Mouse (Mus musculus) forebrain, embryonic 16.5 days (tissue): ENCODE results near the gene Chkb. TPM values are rescaled to one million over a fixed set of nuclear protein-coding genes. Genes with fewer than 3 reads are reported as not detected.

ENCODE experiments used
- polyA plus RNA-seq: library from polyadenylated mRNA; unstranded; fragments of >200 nt; fragmentation: Nextera tagmentation; extraction: Ambion mirVana; gene quantifications from 2 replicates; pipeline ENCODE4 v1.2.1, GENCODE M21; 2015

The Chkb gene
- polyA plus RNA-seq, 1 experiment from 2014 or later, result 77.7 TPM

Other genes starting within 250 kb of the Chkb start
- gene Plxnb2, start 249.1 kb downstream of the Chkb start, polyA plus RNA-seq, result 112 and 126 TPM in 2 replicates
- gene Dennd6b, start 233.4 kb downstream of the Chkb start, polyA plus RNA-seq, result 60.7 and 83.2 TPM in 2 replicates
- 77.8 and 90.8 TPM in 2 replicates for gene Ppp6r2, start 218.4 kb downstream of the Chkb start, polyA plus RNA-seq
- gene Sbf1, start 114.6 kb downstream of the Chkb start, polyA plus RNA-seq, result 81.8 and 97.2 TPM in 2 replicates
- gene Adm2, start 107.2 kb downstream of the Chkb start, polyA plus RNA-seq, result not detected in 2 replicates
- gene Miox, start 95.5 kb downstream of the Chkb start, polyA plus RNA-seq, result not detected in 2 replicates
- 29.5 and 32.3 TPM in 2 replicates for gene Lmf2, start 74.2 kb downstream of the Chkb start, polyA plus RNA-seq
- 138 and 140 TPM in 2 replicates for gene Ncaph2, start 74.2 kb downstream of the Chkb start, polyA plus RNA-seq
- gene Sco2, start 56.1 kb downstream of the Chkb start, polyA plus RNA-seq, result 10.1 and 14.1 TPM in 2 replicates
- gene Tymp, start 52.9 kb downstream of the Chkb start, polyA plus RNA-seq, result 1.7 and 2.6 TPM in 2 replicates
- 1.9 and 3.3 TPM in 2 replicates for gene Odf3b, start 50.6 kb downstream of the Chkb start, polyA plus RNA-seq
- not detected in 2 replicates for gene Klhdc7b, start 45.0 kb downstream of the Chkb start, polyA plus RNA-seq
- not detected in 2 replicates for gene Syce3, start 19.4 kb downstream of the Chkb start, polyA plus RNA-seq
- gene Cpt1b, start 4.0 kb downstream of the Chkb start, polyA plus RNA-seq, result 1.2 and 1.8 TPM in 2 replicates
- 5.2 and 7.0 TPM in 2 replicates for gene C730034F03Rik, start 319 bp downstream of the Chkb start, polyA plus RNA-seq
- not detected in 2 replicates for gene Gm44502, start 212 bp downstream of the Chkb start, polyA plus RNA-seq
- 74.5 and 81.9 TPM in 2 replicates for gene Mapk8ip2, start 24.0 kb upstream of the Chkb start, polyA plus RNA-seq
- gene Arsa, start 47.5 kb upstream of the Chkb start, polyA plus RNA-seq, result 23.9 and 27.9 TPM in 2 replicates
- gene Shank3, start 69.7 kb upstream of the Chkb start, polyA plus RNA-seq, result 9.3 and 14.1 TPM in 2 replicates
- 0.92 and 2.3 TPM in 2 replicates for gene Acr, start 138.4 kb upstream of the Chkb start, polyA plus RNA-seq
- gene Rabl2, start 162.0 kb upstream of the Chkb start, polyA plus RNA-seq, result 53.6 and 64.4 TPM in 2 replicates